Mouse (Mus musculus) intestine, postnatal 0 days (tissue): ENCODE measurements at regions not wholly inside any gene's neighbourhood (a gene's known extent, or its start where the extent isn't known, plus 50 kb on each side); places are given as distances from the start of the nearest gene placed in this dataset.

Experiments used
- ATAC-seq: fragments of 200-750 bp; cut with Nextera tagmentation; 2 replicates; pipeline ENCODE4 v1.8.0; 2017; ENCODE audit warnings: mild to moderate bottlenecking, moderate TSS enrichment, moderate library complexity
- H3K27ac ChIP-seq: fragments of 300-500 bp; sonication (generic); 2 replicates; pipeline ENCODE4 v1.5.1; 2014; ENCODE audit warnings: mild to moderate bottlenecking, low read depth, low read length, moderate library complexity
- H3K27me3 ChIP-seq: fragments of 300-500 bp; sonication (generic); replicated peaks from 2 replicates; pipeline ENCODE4 v1.6.1; 2014; ENCODE audit warnings: low read length, mixed read lengths; ENCODE audit not compliant: control insufficient read depth, insufficient read depth
- H3K36me3 ChIP-seq: fragments of 300-500 bp; sonication (generic); 2 replicates; pipeline ENCODE4 v1.6.1; 2014; ENCODE audit warnings: mild to moderate bottlenecking, moderate library complexity; ENCODE audit not compliant: control insufficient read depth, insufficient read depth
- H3K4me1 ChIP-seq: fragments of 300-500 bp; sonication (generic); replicated peaks from 2 replicates; pipeline ENCODE4 v1.6.1; 2014; ENCODE audit warnings: antibody characterized with exemption, low read length, mixed read lengths; ENCODE audit not compliant: control insufficient read depth, insufficient read depth
- H3K4me2 ChIP-seq: fragments of 300-500 bp; sonication (generic); replicated peaks from 2 replicates; pipeline ENCODE4 v1.6.1; 2014; ENCODE audit warnings: low read depth, mild to moderate bottlenecking, moderate library complexity
- H3K4me3 ChIP-seq: fragments of 300-500 bp; sonication (generic); 2 replicates; pipeline ENCODE4 v1.5.1; 2014; ENCODE audit warnings: low read depth, low read length
- H3K9ac ChIP-seq: fragments of 300-500 bp; sonication (generic); 2 replicates; pipeline ENCODE4 v1.6.1; 2014; ENCODE audit warnings: mild to moderate bottlenecking, low read depth, low read length
- H3K9me3 ChIP-seq: fragments of 300-500 bp; sonication (generic); 2 replicates; pipeline ENCODE4 v1.6.1; 2016; ENCODE audit warnings: mixed run types; ENCODE audit not compliant: control insufficient read depth
- CTCF ChIP-seq: sonication (generic); IDR thresholded peaks from 2 replicates; pipeline ENCODE4 v1.5.1; 2016; ENCODE audit warnings: low read depth, mild to moderate bottlenecking, control low read depth, antibody characterized with exemption, moderate library complexity
- WGBS: fragments of 180-500 bp; shearing (Covaris S2); extraction: QIAGEN DNeasy Blood & Tissue Kit; methylation state at CpG from one replicate; pipeline ENCODE4 v1.1.7; 2014; 5-methylcytosine and 5-hydroxymethylcytosine counted together

GRCm38 (mm10) chr12:28969671-28970379 is 218.2 kb downstream of the Eipr1 start:
- no peaks in the 10 kb centered on the region for H3K4me1 ChIP-seq
- TF ChIP-seq CTCF = no peak
- no peaks in the 10 kb centered on the region for H3K9me3 ChIP-seq
- H3K27me3 ChIP-seq = no peaks in the 10 kb centered on the region
- H3K4me2 ChIP-seq = no peak overlapping the region
- 76% methylated on average over 2 of the region's 2 CpGs for WGBS
- ATAC-seq = no peak
- no peak overlapping the region for H3K9ac ChIP-seq
- no peak overlapping the region for H3K27ac ChIP-seq
- H3K4me3 ChIP-seq = no peak overlapping the region
- H3K36me3 ChIP-seq = no peaks in the 10 kb centered on the region

DNA sequence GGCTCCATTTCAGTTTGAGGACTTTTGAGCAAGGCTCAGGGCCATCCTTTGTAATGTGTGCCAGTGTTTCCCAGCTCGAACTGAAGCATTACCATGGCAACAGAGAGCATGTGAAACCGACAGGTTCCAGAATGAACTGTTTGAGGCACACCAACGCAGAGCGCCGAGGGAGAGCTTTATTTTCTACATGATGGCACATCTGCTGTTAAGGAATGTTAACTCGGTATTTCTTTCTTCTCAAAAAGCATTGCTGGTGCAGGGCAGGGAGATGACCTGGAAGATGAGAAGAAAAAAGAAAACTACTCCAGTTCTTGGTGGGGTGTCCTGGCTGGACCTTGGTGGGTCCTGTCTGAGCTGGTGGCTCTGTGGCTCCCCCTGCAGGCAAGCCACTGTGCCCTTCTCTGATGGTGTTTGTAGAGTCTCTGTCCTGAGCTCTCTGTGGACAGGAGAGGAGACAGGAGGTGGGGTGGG is 223.0 kb downstream of the Eipr1 start:
- no peak for ATAC-seq
- no peaks in the 10 kb centered on the region for H3K9me3 ChIP-seq
- peak; percentile 50 for TF ChIP-seq CTCF
- H3K9ac ChIP-seq = no peak overlapping the region
- H3K4me1 ChIP-seq = no peaks in the 10 kb centered on the region
- no peaks in the 10 kb centered on the region for H3K27me3 ChIP-seq
- no peaks in the 10 kb centered on the region for H3K36me3 ChIP-seq
- H3K4me3 ChIP-seq = no peak overlapping the region
- H3K27ac ChIP-seq = no peak overlapping the region
- no peak overlapping the region for H3K4me2 ChIP-seq
- whole genome bisulfite sequencing = 68% methylated on average over 6 of the region's 6 CpGs

DNA sequence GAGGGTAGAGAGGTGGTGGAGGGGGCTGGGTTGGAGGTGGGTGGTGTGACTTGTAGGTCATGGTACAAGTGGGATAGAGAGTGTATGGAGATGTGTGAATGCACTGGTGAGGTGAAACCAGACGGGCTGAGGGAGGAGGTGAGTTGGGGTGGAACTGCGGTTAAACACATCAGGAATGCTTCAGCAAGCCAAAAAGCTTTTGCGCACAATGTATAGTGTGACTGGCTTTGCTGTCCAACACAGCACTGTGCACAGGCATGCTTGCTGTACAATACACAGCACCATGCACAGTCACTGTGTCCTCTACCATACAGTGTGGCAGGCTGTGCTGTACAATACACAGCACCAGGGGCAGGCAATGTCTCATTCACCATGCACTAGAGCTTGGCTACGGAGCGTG is 223.6 kb downstream of the Eipr1 start:
- no peak overlapping the region for H3K27ac ChIP-seq
- 89% methylated on average over 5 of the region's 5 CpGs for WGBS
- no peak for ATAC-seq
- H3K4me2 ChIP-seq = no peak overlapping the region
- no peak for TF ChIP-seq CTCF
- no peaks in the 10 kb centered on the region for H3K4me1 ChIP-seq
- no peaks in the 10 kb centered on the region for H3K27me3 ChIP-seq
- no peaks in the 10 kb centered on the region for H3K9me3 ChIP-seq
- no peaks in the 10 kb centered on the region for H3K36me3 ChIP-seq
- H3K4me3 ChIP-seq = no peak overlapping the region
- H3K9ac ChIP-seq = no peak overlapping the region

DNA sequence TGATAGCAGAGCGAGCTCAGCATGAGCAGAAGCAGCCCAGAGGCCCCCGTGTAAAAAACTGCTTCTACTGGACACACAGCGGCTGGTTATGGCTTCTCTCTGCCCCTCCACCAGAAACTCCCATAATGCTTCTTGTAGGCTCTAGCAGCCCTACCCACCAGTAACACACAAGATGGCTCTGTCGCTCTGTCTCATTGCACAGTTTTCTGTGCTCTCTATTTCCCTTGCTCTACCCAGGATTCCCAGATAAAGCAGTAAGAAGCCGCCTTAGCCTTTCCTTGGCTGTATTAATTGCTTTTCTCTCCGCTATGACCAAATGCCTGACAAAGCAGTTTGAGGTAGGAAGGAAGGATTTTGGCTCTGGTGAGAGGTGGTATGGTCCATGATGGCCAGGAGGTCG is 228.1 kb downstream of the Eipr1 start:
- no peak for TF ChIP-seq CTCF
- H3K9me3 ChIP-seq = no peaks in the 10 kb centered on the region
- no peaks in the 10 kb centered on the region for H3K4me1 ChIP-seq
- no peak overlapping the region for H3K9ac ChIP-seq
- ATAC-seq = no peak
- H3K36me3 ChIP-seq = no peaks in the 10 kb centered on the region
- no peak overlapping the region for H3K4me3 ChIP-seq
- no peaks in the 10 kb centered on the region for H3K27me3 ChIP-seq
- H3K27ac ChIP-seq = no peak overlapping the region
- WGBS = 79% methylated on average over 7 of the region's 7 CpGs
- no peak overlapping the region for H3K4me2 ChIP-seq

DNA sequence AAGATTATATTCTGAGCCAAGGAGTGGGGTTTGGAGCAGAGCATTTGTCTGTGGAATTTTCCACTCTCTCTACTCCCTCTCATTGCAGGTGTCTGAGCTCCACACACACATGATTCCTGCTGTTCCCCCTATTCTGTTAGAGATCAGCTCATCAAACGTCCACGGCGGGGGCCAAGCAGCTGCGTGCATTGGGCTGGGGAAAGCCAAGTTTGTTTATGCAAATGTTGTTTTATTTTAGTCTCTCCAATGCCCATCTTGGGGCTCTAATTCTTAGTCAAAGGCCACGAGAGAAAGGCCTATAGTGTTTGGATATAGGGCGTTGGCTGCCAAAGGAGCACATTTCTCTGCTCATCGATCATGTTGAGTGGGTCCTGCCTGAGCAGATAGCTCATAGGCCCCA is 234.6 kb downstream of the Eipr1 start:
- TF ChIP-seq CTCF = no peak
- WGBS = 51% methylated on average over 7 of the region's 7 CpGs
- no peaks in the 10 kb centered on the region for H3K9me3 ChIP-seq
- H3K27ac ChIP-seq = no peak overlapping the region
- ATAC-seq = no peak
- H3K36me3 ChIP-seq = no peaks in the 10 kb centered on the region
- H3K4me1 ChIP-seq = no peaks in the 10 kb centered on the region
- no peak overlapping the region for H3K4me2 ChIP-seq
- no peak overlapping the region for H3K9ac ChIP-seq
- no peak overlapping the region for H3K4me3 ChIP-seq
- H3K27me3 ChIP-seq = no peaks in the 10 kb centered on the region

DNA sequence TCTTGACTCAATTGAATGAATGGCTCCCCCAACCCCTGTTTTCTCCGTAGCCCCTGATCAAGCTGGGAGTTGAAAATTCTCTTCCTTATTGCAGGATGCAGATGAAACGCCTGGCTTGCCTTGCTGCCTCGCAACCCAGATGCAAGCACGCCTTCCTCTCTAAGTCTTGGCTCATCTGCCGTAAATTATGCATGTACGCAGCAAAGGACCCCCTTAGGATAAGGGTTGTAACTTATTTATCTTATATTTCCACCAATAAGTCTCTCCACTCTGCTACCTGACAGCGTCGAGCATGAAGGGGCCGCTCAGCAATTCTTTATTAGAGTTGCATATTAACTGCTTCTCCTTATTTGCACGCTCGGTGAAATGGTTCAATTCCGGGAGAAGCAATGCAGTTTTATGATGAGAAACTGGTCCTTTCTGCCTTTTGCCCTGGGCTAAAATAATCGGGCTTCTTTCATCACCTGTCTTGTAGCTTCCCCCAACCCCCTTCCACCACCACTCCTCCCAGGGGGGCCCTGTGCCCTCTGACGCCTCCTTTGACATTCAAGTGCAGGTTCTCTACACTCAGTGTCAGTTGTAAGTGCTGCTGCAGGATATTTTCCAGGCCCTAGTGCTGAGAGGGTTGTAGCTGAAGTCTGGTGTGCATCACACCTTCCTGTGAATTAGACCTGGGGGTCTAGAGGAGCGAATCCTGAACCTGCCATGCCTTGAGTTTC is 246.0 kb downstream of the Eipr1 start:
- Histone ChIP-seq H3K4me3 (no peak overlapping the region), H3K4me1 (no peaks in the 10 kb centered on the region; the same call in 1 of the 2 replicates), H3K36me3 (no peaks in the 10 kb centered on the region), H3K9me3 (no peaks in the 10 kb centered on the region), H3K27me3 (no peaks in the 10 kb centered on the region), H3K4me2 (no peak overlapping the region), H3K9ac (no peak overlapping the region), H3K27ac (no peak overlapping the region)
- no peak for ATAC-seq
- TF ChIP-seq CTCF = no peak
- WGBS = 39% methylated on average over 15 of the region's 15 CpGs
